Mouse (Mus musculus) lung, postnatal 0 days (tissue): ENCODE data around the gene Pidd1.

Experiments
- CTCF ChIP-seq: IDR thresholded peaks from 2 replicates; pipeline ENCODE4 v1.5.1; 2016; ENCODE audit warnings: antibody characterized with exemption, mild to moderate bottlenecking
- EP300 ChIP-seq: IDR thresholded peaks from 2 replicates; pipeline ENCODE4 v1.6.1; 2016; ENCODE audit warnings: antibody characterized with exemption, mild to moderate bottlenecking, control low read depth

DNA sequence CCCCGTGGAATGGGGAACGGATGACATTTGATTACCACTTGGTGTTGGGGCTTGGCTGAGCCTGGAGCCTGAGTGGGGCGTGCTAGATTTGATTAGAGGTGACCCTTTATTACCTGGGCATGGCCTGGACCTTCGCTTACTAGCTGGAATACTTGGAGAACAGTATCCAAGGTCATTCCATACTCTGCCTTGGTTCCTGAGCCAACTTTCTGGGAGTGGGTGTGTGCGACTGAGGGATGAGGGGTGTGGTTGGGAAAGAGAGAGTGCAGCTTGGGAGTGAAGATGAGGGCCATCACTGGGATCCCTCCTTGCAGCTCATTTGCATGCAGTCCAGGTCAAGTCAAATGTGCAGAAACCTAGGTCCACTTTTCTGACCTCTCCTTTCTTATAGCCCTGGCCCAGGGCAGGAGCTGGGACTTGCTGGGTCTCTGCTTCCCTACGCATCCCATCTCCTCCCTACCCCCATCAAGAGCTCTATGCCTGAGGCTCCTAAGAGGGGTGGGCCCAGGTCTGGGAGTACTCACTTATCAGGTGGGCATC lies 39.4 kb upstream of the Pidd1 start:
- TF ChIP-seq EP300 (no peak), CTCF (no peak)
